Mouse (Mus musculus) fat pad, adult 2 months (tissue): ENCODE measurements around the gene Ndc1.
"Not testable (repeated sequence)": the region's sequence is repeated elsewhere in the genome, so short reads cannot be mapped to it uniquely, and the experiment has no call there.

Source experiments
- DNase-seq: peaks from one replicate; pipeline ENCODE4 v3.0.0-alpha.2; 2011; ENCODE audit warnings: low read depth, low spot score; ENCODE audit errors: extremely low read depth

Ndc1 gene

DNA sequence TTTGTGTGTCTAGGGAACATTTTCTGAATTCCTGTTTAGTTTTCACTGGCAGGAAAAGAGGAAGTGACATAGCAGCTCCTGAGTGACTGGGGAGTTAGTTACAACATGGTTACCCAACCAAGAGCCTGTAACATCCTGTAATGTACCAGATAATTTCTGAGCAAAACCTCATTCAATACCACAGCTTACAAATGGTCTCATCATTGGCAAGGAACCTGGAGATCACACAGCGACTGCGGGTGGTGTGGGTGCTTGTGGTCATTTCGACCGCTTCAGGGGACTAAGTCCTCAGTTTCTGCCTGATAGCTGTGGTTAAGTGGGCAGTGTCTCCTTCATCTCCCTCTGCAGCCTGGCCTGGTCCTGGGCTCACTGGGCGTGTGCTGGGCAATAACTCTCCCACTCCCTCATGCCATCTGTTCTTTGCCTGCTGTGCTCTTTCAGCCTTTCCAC lies 3.4 kb upstream of the Ndc1 start:
- DNase-seq = no peak

DNA sequence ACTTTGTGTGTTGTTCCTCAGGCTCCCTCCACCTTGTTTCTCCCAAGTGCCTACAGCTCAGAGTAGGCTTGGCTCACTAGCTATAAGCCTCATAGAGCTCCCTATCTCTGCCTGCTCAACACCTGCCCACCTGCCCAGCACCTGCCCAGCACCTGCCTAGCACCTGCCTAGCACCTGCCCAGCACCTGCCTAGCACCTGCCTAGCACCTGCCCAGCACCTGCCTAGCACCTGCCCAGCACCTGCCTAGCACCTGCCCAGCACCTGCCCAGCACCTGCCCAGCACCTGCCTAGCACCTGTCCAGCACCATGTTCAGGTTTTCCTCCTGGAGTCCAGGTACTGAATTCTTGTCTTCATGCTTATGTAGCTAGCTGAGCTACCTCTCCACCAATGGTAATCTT lies 1.2 kb upstream of the Ndc1 start:
- not testable (repeated sequence) for DNase-seq

DNA sequence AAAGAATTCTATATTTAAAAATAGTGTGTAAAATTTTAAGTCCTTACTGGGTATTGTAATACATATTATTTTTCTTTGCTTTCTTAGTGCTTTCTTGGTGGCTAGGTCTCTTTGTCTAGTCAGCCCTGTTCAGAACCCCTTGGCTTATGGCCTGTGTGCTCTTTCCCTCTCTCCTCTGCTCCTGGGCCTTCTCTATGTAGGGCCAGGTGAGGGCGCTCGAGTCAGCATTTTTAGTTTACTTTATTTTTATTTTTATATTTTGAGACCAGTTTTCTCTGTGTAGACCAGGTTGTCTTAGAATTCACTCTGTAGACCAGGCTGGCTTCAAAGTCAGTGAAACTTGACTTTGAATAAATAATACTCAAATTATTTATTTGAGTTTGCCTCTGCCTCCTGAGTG lies 4.7 kb downstream of the Ndc1 start:
- no peak for DNase-seq

DNA sequence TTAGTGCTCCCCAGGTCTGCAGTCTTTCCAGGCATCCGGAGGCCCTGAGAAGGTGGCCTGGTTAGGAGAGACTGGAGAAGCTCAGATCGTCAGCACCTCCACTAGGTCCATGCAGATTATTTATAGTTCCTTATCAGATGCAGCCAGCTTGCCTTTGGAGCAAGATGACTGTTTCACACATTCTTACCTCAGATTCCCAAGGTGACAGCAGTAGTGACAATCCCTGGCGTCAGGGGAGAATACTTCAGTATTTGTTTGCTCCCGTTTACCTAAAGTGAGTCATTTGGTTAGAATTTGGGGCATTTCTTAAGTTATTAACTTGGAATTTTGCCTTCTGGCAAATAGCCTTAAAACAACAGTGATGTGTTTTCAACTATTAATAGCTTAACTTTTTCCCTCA lies 7.1 kb downstream of the Ndc1 start:
- no peak for DNase-seq

DNA sequence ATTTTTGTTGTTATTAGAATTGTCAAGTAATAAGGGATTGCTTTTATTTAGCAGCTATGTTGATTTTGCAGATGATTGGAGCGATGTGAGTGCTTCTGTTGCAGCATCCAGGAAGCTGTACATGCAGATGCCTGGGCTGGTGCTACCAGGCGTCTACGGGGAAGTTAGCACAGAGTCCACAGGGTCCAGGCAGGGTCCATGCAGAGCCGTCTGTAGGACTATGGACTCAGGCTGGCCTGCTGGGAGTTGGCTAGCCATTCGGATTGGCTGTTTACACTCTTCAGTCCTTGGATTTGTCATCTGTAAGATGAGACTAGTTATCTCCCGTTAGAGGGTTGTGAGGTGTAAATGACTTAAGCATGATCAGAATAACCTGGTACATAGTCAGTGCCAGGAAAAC lies 11.4 kb downstream of the Ndc1 start:
- no peak for DNase-seq

DNA sequence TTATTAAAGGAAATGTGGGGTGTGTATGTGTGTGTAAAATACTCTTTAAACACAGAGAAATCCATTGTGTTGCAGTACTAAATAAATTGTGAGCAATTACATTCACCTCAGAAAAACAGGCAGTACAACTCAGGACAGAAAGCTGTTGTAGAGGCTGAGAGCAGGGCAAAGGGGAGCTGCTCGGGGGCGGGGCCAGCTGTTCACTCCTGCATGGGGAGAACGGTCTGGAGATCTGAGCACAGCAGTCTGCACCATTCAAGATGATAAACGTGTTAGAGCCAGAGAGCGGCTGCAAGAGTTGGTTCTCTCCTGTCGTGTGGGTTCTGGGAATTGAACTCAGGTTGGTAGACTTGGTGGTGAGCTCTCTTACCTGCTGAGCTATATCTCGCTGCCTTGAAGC lies 13.3 kb downstream of the Ndc1 start:
- DNase-seq = no peak

DNA sequence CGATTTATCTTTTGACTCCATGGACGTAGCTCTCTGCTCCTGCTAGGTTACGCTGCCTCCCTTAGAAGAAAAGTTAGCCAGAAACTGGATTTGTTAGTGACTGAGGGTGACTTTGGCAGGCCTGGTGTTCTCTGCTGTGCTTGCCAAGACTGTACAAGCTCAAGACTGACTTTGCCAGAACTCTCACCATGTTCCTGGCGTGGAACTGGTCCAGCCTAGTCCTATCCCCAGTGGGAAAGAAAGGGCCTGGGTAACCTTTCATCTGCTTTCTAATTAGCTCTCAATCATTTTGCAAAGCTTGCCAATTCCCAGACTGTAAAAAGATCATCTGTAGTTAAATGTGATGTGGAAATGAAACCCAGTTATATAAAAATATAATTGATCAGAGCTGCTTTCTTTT lies 19.5 kb downstream of the Ndc1 start:
- DNase-seq = peak; percentile 66

DNA sequence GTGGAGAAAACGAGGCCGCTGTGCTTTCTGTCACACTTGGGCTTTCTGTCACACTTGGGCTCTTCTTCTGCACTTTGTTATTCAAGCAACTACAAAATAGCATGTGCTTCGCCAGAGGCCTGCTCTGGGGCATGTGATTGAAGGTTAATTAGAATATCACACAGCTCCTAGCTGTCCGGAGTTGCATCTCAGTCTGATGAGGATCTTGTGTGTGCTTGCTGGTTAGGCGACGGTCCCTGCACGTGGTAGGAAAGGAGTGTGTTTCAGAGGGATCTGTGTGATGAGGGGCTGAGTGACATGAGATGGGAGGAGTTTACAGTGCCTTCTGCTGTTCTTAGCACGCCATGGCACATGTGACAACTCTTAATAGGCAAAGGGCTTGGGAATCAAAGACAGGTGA lies 19.9 kb downstream of the Ndc1 start:
- DNase-seq = no peak

DNA sequence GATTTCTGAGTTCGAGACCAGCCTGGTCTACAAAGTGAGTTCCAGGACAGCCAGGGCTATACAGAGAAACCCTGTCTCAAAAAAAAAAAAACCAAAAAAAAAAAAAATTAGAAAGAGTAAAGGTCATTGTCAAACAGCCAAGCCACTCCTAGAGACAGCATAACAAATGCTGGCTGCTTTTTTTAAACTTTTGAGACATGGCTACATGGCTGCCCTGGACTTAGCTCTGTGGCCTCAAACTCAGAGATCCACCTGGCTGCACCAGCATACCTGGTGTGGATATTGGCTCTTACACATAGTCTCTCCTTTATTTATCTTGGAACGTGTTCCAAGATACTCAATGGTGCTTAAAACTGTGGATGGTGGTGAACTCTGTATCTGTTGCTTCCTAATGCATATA lies 20.7 kb downstream of the Ndc1 start:
- DNase-seq = no peak

DNA sequence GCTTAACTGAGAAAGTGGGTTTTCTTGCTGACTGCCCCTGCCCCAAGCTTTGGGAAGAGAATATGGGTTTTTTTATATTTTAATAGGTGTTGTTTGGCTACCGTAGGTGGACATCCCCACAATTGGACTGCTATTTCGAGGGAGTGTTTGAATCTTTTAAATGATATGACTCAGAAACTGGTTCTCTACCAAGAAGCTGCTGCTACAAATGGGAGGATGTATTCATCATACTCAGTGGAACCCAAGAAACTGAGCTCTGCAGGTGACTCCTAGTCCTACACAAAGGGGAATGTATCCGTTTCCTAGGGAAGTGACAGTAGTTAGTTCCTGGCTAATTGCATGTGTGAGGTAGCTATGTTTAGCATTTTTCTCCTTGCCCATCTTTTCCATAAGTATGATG lies 21.8 kb downstream of the Ndc1 start:
- no peak for DNase-seq

DNA sequence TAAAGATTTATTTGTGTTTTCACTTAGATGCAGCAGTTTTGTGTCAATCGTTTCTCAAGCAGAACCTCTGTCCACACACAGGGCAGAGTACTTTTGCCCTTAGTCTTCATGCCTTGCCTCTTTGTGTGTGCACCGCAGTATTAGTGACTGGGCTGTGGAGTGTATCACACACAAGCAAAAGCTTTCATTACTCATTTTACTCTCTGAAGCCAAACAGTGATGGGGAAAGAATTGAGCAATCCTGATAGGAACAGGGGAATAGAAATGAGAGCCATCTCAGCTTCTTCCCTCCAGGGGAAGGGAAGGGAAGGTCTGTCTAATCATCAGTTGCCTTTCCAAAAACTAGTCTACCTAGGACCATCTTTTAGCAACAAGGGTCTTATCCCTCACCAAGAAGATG lies 26.2 kb downstream of the Ndc1 start:
- no peak for DNase-seq

DNA sequence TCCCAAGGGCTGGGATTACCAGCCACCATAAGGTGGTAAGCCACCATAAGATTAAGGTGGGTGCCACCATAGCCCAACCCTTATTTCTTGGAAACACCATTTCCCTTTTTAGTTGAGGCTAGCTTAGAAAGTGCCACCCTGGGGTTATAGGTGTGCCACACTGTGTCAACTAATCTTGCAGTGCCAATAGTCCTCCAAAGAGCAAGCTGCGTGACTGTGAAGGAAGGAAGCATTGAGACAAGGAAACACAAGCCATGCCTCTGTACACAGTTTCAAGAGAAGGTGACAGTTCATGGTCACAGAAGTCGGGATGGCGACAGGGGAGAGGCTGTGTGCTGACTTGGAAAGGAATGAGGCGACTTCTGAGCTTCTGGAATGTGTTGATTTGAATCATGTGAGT lies 52.6 kb downstream of the Ndc1 start:
- DNase-seq = no peak

DNA sequence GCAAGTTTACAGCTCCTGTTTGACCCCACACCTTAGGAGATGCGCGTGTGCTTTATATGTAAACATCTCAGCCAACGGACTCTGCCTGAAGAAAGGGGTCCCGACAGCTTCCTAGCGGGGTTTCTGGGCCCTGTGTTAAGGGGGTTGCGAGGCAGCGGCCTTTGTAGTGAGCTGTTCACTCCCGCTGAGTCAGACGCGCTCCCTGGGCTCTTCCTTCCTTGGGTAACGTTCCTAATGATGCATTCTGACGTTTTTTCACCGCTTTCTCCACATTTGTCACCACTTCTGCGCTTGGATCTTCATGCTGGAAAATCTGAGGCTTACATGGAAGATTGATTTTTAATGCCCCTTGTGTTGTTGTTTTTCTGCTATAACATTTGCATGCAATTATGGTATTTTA lies 54.1 kb downstream of the Ndc1 start:
- DNase-seq = no peak

DNA sequence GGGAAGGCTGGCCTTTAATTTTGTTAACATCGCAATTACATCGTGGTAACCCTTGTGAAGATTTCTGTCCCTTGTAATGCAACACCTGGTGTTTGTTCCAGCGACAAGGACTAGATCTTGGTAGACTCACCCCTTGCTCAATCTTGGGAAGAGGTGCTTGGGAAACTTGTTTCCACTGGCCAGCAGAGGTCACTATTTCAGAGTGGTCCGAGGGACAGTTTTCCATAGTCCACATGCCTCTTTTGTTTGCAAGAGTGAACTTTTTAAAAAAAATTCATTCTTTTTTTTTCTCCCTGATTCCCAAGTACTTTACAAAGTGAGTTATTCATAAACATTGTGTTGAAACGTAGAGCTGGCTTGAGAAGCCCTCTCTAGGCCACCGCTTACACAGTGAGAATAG lies 54.6 kb downstream of the Ndc1 start:
- DNase-seq = no peak

DNA sequence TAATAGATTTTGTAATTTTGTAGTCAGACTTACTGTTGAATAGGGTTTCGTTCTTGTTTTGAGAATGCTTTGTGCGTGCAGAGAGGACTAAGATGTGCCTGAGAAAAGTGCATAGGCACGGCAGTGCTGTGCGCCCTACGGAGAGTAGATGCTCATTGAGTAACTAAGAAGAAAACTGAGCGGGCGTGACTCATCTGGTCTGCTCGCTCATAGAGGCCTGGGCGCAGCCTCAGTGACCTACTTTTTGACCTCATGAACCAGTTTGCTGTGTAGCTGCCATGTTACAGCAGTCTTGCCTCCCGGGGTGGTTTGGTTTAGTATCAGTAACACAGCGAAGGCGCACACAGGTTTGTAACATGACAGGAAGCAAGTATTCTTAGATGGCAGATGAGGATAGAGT lies 58.0 kb downstream of the Ndc1 start:
- DNase-seq = peak; percentile 1

DNA sequence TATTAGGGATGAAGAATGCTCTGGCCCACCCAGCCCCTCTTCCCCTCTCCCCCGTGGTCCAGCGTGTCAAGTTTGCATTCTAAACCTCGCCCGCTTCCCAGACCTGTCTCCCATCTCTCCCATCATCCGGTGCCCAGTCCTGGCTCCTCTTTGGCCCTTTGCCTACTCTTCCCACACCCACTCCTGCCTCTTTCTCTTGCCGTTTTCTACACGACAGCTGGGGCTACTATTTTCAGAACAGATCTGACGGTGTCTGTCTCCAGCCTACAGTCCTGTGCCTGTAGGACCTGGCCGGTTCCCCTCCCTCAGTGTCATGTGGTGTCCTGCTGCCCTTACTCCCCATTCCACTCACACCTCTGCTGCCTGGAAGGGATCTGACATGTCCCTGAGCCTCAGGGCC lies 59.0 kb downstream of the Ndc1 start:
- DNase-seq = no peak

DNA sequence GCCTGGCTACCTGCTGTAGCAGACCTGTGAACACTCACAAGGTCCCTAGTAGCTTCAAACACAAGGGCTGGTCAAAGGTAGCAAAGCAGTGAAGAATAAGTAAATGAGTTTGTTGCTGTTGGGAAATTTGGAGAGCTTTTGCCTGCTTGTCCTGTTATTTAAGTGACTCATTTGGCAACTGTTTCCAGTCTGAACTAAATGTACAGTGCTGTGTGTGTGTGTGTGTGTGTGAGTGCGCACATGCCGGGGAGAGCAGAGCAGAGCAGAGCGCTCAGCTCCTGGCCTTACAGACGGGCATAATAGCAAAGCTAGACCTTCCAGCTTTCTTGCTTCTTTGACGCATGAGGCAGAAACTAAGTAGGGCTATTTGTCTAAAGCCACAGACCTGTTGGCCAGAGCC lies 65.1 kb downstream of the Ndc1 start:
- peak; percentile 7 for DNase-seq

DNA sequence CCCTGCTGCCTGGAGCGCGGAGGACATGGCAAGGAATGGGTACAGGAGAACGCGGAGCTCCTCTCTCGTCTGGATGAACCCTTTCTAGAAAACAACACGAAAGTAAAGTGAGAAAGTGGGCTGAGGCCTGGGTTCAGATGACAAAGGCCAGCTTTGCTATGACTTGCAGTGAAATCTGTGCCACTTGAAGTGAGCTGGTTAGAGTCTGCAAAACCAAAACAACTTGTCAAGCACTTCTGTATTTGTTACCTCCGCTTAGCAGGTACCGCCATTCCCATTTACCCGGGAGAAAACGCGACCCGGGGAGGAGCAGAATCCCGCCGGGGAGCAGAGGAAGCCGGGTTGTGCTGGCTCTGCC lies 66.4 kb downstream of the Ndc1 start:
- DNase-seq = no peak

DNA sequence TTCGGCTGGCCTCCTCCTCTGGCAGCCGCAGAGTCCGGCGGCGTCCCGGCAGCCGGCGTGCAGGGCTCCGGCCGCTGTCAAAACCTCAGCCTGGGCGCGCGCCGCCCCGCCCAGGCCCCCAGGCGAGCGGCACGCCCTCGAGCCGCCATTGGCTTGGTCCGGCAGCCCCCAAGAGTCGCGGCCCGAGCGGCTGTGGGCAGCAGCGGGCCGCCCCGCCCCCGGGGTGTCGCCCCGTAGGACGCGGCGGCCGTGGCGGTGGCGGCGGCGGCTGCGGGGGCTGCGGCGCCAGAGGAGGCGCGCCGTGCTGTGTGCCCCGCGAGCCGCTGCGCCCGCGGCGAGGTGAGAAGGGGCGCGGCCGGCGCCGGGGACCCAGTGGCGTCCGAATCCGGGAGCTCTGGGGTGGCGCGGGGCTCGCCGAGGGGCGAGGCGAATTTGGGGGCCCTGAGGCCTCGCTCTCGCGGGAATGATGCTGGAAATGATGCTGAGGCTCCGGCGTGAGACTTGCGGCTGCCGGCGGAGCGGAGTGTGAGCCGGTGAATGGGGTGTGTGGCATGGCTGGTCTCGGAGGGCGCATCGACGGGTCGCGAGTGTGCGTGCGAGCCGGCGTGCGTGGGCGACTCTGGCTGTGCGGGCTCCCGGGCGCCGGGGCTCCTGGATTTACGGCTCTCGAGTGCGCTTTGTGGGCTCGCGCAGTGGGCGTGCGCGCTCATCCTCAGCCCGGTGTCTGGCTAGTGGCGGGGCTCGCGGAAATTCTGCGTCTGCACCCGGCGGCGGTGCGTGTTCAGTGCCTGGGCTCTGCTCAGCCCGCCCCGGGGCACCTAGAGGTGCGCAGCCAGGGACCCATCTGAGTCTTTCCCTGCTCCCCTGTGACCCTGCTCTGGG lies 67.0 kb downstream of the Ndc1 start, which contains the start of gene Glis1:
Glis1 (plus strand) TSS at position 236 of the 882 bp plus-strand sequence.
- DNase-seq = no peak

DNA sequence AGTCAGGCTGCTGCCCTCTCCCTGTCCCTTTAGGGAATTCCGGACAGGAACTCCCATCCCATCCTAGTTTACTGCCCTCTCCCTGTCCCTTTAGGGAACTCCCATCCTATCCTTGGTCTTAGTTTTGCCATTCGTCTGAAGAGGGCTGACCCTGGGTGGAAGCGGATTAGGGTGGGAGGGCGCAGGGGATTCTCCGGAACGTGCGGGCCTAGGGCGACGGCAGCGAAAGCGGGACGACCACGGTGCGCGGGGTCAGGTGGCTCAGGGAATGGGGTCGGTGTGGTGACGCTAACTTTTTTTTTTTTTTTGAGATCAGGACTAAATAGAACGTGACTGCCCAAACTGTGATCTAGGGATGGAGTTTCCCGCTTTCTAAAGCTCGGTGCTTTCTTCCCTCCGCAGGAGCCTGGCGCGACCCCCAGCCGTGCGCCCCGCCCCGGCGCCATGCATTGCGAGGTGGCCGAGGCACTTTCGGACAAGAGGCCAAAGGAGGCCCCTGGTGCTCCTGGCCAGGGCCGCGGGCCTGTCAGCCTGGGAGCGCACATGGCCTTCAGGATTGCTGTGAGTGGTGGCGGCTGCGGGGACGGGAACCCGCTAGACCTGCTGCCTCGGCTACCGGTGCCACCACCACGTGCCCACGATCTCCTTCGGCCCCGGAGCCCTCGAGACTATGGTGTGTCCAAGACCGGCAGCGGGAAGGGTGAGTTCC lies 67.8 kb downstream of the Ndc1 start:
- DNase-seq = no peak

DNA sequence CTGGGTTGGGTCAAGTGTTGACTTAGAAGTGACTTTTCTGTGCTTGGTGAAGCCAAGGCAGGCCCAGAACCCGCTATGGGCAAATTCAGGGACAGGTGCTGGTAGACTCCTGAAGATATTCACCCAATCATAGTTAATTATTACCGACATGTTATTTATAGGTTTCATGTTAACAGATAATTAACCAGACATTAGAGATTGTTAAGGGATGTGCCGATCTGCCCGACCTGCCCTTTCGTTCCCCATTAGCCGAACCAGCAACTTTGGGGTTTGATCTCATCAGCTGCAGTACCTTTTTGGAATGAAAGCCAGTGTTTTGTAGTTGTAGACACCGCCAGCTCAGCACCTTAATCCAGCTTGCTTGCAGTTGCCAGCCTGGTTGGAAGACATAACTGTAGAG lies 68.9 kb downstream of the Ndc1 start:
- DNase-seq = no peak

DNA sequence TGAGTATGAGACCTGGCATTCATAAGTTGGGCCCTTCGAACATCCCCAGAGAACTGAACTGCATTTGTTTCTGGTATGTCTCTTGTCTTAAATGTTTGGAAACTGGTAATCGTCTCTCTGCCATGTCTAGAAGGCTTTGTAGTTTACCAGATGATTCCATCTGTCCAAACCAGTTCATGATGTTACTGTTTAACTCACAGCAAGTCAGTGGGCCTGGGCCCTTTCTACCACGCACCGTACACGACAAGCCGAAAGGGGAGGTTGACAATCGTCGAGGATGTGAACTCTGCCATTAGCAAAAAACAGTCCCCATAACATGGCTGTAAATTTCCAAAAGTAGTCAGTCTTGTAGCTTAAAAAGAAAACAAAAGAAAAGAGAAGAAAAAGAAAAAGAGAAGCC lies 71.2 kb downstream of the Ndc1 start:
- no peak for DNase-seq

DNA sequence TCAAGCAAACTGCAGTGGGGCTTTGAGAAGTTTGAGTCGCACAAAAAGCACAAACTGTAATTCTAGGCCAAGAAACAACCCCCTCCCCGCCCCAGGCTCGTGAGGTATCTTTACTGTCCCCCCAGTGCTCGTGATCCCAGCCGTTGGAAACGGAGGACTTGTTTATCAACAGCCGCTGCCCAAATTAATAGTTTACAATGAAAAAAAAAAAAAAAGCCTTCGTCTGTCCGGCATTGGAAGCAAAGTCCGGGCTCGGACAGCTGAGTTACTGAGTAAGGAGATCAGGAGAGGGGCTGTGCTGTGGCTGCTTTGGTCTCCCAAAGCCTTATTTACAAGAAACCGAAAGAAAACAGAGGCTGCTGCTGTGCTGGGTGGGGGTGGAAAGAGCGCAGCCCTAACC lies 72.7 kb downstream of the Ndc1 start:
- no peak for DNase-seq
